Mouse (Mus musculus) lung, adult 2 months (tissue): ENCODE data around the gene Flad1. TPM values are rescaled to one million over a fixed set of nuclear protein-coding genes. Genes with fewer than 3 reads are reported as not detected.

Experiments used
- DNase-seq: peaks from one replicate; pipeline ENCODE4 v3.0.0; 2022
- H3K4me1 ChIP-seq: fragments of 200-500 bp; 2 replicates; pipeline ENCODE4 v1.6.1; 2011; ENCODE audit warnings: low read length; ENCODE audit not compliant: control insufficient read depth, insufficient read depth
- H3K4me3 ChIP-seq: fragments of 200-500 bp; replicated peaks from 2 replicates; pipeline ENCODE3; 2011; ENCODE audit warnings: low read depth, mild to moderate bottlenecking, control low read depth, low read length; ENCODE audit errors: extremely low read depth
- CTCF ChIP-seq: fragments of 200-500 bp; IDR thresholded peaks from 2 replicates; pipeline ENCODE4 v1.5.1; 2011; ENCODE audit warnings: mild to moderate bottlenecking, low read length, control low read depth; ENCODE audit not compliant: insufficient read depth
- POLR2A ChIP-seq: fragments of 200-500 bp; IDR thresholded peaks from 2 replicates; pipeline ENCODE4 v1.6.1; 2011; ENCODE audit warnings: low read depth, mild to moderate bottlenecking, control low read depth, low read length, borderline replicate concordance; ENCODE audit errors: extremely low read depth
- WGBS: fragments of 180-500 bp; shearing (Covaris S2); methylation state at CpG from one replicate; pipeline ENCODE4 v1.1.7; 2018; 5-methylcytosine and 5-hydroxymethylcytosine counted together
- polyA plus RNA-seq: library from polyadenylated mRNA; depleted of rRNA; stranded (reverse); fragments of >200 nt; gene quantifications from 2 replicates; pipeline ENCODE4 v1.2.3, GENCODE M21; 2012

Flad1 gene
- polyA plus RNA-seq, 1 experiment = 26.6 TPM

- TF ChIP-seq CTCF = no peak
- H3K4me3 ChIP-seq = no peak overlapping the region
- no peak for DNase-seq
- 85% methylated on average over 4 of the region's 4 CpGs for WGBS
- H3K4me1 ChIP-seq = peaks cover 1% of the 10 kb centered on the region; the same call in 1 of the 2 replicates
These were observed 14.2 kb upstream of the Flad1 start for GRCm38 (mm10) chr3:89425876-89426275.

DNA sequence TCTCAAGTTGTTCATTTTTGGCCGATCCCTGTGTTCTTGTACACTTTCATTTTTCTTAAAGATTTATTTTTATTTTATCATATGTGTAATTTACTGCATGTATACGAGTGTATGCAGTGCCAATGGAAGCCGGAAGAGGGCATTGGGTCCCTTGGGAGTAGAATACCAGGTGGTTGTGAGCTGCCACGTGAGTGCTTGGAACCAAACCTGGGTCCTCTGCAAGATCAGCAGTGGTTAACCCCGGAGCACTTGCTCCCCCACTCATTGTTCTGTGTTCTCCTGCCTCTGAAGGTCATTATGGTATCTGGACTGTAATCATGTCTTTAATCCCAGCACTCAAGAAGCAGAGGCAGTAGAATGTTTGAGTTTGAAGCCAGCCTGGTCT is 13.5 kb upstream of the Flad1 start:
- Histone ChIP-seq H3K4me3 (no peak overlapping the region), H3K4me1 (peaks cover 3% of the 10 kb centered on the region; the same call in 1 of the 2 replicates)
- no peak for DNase-seq
- TF ChIP-seq CTCF = no peak
- TF ChIP-seq POLR2A = no peak
- WGBS = 79% methylated on average over 5 of the region's 5 CpGs

DNA sequence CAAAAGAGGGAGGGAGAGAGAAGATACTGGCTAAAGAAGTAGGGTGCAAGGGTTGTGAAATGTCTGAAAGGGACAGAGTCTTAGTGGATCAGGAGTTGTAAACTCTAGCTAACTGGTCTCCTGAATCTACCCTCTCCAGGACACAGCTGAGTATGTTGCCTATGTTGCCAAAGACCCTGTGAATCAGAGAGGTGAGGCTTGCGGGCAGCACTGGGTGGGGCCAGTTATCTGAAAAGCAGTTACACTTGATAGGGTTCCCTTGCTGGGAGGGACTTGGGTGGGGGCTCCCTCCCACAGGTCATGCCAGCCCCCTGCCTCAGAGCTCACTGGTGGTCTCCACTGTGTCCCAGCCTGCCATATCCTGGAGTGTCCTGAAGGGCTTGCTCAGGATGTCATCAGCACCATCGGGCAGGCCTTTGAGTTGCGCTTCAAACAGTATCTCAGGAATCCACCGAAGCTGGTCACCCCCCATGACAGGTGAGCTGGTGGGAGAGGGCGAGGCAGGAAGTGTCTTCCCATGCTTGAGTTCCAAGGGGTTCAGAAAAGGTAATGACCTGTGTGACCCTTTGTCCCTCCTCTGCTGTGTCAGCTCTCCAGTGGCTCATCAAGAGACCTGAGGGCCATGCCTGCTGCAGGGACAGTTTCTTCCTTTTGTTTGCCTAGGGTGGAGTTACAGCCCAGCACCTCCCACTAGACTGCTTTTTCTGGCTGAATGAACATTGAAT is 12.9 kb upstream of the Flad1 start:
- TF ChIP-seq POLR2A (no peak), CTCF (no peak)
- no peak for DNase-seq
- WGBS = 71% methylated on average over 5 of the region's 5 CpGs
- H3K4me1 ChIP-seq = peaks cover 3% of the 10 kb centered on the region; the same call in 1 of the 2 replicates
- no peak overlapping the region for H3K4me3 ChIP-seq

DNA sequence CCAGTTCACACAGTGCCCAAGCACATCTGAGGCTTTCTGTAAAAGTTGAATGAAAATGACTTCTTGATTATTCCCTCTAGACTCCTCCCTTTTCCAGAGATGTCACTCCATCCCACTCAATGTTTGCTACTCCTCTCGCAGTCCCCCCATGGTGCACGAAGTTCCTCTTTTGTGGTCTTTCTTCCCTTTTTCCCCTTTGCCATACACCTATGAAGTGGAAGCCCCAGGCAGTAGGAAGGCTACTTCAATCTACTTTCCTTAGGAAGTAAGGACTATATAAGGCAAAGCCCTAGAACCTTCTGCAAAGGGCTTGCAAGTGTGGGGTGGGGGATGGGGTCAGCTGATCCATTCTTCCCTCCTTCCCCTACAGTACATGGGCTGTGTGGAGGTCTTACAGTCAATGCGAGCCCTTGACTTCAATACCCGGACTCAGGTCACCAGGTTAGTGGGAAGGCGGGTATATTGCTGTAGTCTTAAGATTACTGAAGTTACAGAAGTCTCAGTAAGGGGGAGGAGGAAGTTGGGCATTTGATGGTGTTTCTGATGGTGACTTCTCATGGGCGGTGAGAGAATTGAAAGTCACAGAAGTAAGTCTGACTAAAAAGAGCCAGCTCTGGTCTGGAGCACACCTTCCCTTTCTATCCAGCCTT is 11.0 kb upstream of the Flad1 start:
- WGBS = 63% methylated on average over 6 of the region's 6 CpGs
- Histone ChIP-seq H3K4me1 (peaks cover 3% of the 10 kb centered on the region; the same call in 1 of the 2 replicates), H3K4me3 (no peak overlapping the region)
- TF ChIP-seq POLR2A (no peak), CTCF (no peak)
- no peak for DNase-seq

- WGBS = 25% methylated on average over 22 of the region's 22 CpGs
- Histone ChIP-seq H3K4me1 (peaks cover 3% of the 10 kb centered on the region; the same call in 1 of the 2 replicates), H3K4me3 (peak overlapping the region; percentile 51)
- DNase-seq = peak; percentile 18
- no peak for TF ChIP-seq POLR2A
- TF ChIP-seq CTCF = no peak
These were observed 10.3 kb upstream of the Flad1 start for GRCm38 (mm10) chr3:89421810-89422473.

GRCm38 (mm10) chr3:89421002-89421774 is 9.5 kb upstream of the Flad1 start:
- DNase-seq = peak; percentile 71
- H3K4me1 ChIP-seq = peaks cover 3% of the 10 kb centered on the region; the same call in 1 of the 2 replicates
- TF ChIP-seq POLR2A (peak; percentile 80; the same call in 1 of the 2 replicates), CTCF (no peak)
- H3K4me3 ChIP-seq = peak overlapping the region; percentile 51
- WGBS = 10% methylated on average over 11 of the region's 11 CpGs

GRCm38 (mm10) chr3:89420421-89420820 is 8.8 kb upstream of the Flad1 start:
- no peak for TF ChIP-seq POLR2A
- 21% methylated on average over 2 of the region's 2 CpGs for WGBS
- Histone ChIP-seq H3K4me3 (no peak overlapping the region), H3K4me1 (peaks cover 3% of the 10 kb centered on the region; the same call in 1 of the 2 replicates)
- DNase-seq = no peak

- no peak for DNase-seq
- TF ChIP-seq CTCF = no peak
- no peak for TF ChIP-seq POLR2A
- Histone ChIP-seq H3K4me1 (peaks cover 3% of the 10 kb centered on the region; the same call in 1 of the 2 replicates), H3K4me3 (peak overlapping the region; percentile 89)
- WGBS = 21% methylated on average over 3 of the region's 3 CpGs
These were observed 8.3 kb upstream of the Flad1 start for GRCm38 (mm10) chr3:89419981-89420380.

DNA sequence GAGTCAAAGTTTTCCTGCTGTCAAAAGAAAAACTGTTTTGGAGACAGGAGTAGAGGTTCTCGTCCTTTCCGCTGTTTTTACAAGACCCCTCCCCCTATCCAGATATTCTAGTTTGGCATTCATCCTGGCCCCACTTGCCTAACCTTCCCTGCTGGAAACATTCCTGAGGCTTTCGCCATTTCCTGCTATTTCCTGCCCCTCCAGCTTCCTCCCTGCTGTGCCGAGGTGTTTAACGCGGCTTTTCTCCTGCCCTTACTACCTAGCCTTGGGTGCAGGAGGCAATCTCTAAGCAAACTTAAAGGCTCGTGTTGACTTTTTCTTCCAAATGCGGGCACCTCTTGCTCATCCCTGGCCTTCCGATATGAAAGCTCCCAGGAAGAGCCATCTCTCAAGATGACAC is 7.9 kb upstream of the Flad1 start:
- peak; percentile 70 for DNase-seq
- WGBS = 2% methylated on average over 9 of the region's 9 CpGs
- Histone ChIP-seq H3K4me3 (peak overlapping the region; percentile 89), H3K4me1 (peaks cover 3% of the 10 kb centered on the region; the same call in 1 of the 2 replicates)
- TF ChIP-seq POLR2A (peak; percentile 69; the same call in 1 of the 2 replicates), CTCF (no peak)
